Comparison of ENCODE assay signal across 29 mouse cellular contexts in genomic region chr15:101366926-101367325, GRCm38 (mm10). TPM values are rescaled to one million over a fixed set of nuclear protein-coding genes. Genes with fewer than 3 reads are reported as not detected.
DNase-seq lines count a peak whose midpoint lies in the region; ATAC-seq and TF ChIP-seq lines count a peak whose summit lies in the region.
"Had no signal": no experiment of that assay in that cellular context is flagged by ENCODE, and none has a peak within 500 bp of the region (broad histone marks: within the 10 kb centered on the region; RNA-seq: fewer than 3 reads in every experiment).

No protein-coding gene starts in this region.

- H3K4me3 ChIP-seq in heart, embryonic 15.5 days = no peak overlapping the region
- no peak overlapping the region for H3K4me3 ChIP-seq in C2C12 (ENCODE audit: insufficient read depth, poor library complexity, severe bottlenecking)
- peak overlapping the region; percentile 24 for H3K4me3 ChIP-seq in bone marrow, adult 2 months (replicated peaks; ENCODE audit: control insufficient read depth, low read depth, low read length)
- peak overlapping the region; percentile 3; the same call in 1 of the 2 replicates for H3K4me3 ChIP-seq in stomach, embryonic 16.5 days (replicated peaks; ENCODE audit: low read length)
- H3K4me3 ChIP-seq: heart, adult 2 months; kidney, embryonic 15.5 days; liver, embryonic 12.5 days; neural tube, embryonic 13.5 days had no signal

- WGBS in heart, embryonic 15.5 days = 65% methylated on average over 2 of the region's 2 CpGs
- WGBS in bone marrow, adult 2 months = 86% methylated on average over 2 of the region's 2 CpGs
- 57% methylated on average over 2 of the region's 2 CpGs for WGBS in stomach, embryonic 16.5 days

- ATAC-seq in heart, embryonic 15.5 days (replicated peaks; ENCODE audit: insufficient number of reproducible peaks, insufficient read depth, low FRiP score, low read depth) = no peak
- no peak for ATAC-seq in stomach, embryonic 16.5 days (ENCODE audit: insufficient read depth, low FRiP score)
- ATAC-seq: activated CD4-positive, CD25-positive, alpha-beta regulatory T cell, adult 4 months; forebrain, embryonic 14.5 days; hindbrain, embryonic 16.5 days; liver, embryonic 12.5 days; liver, postnatal 0 days; lung, postnatal 0 days; midbrain, embryonic 16.5 days had no signal

- H3K4me2 ChIP-seq in heart, embryonic 15.5 days = no peak overlapping the region
- peak overlapping the region; percentile 19; the same call in 1 of the 2 replicates for H3K4me2 ChIP-seq in stomach, embryonic 16.5 days (ENCODE audit: low read depth, low read length)
- H3K4me2 ChIP-seq: kidney, embryonic 15.5 days; liver, embryonic 12.5 days; midbrain, embryonic 11.5 days; neural tube, embryonic 13.5 days had no signal

- TF ChIP-seq CTCF in C2C12 (IDR thresholded peaks at IDR 0.05; ENCODE audit: control insufficient read depth, insufficient read depth, insufficient read length) = no peak
- no peak for TF ChIP-seq CTCF in bone marrow, adult 2 months (IDR thresholded peaks at IDR 0.05; ENCODE audit: control insufficient read depth, insufficient read depth, low read length)

- TF ChIP-seq POLR2A in bone marrow, adult 2 months (IDR thresholded peaks at IDR 0.05; ENCODE audit: borderline replicate concordance, control insufficient read depth, low read depth, low read length) = no peak

- H3K27me3 ChIP-seq in heart, embryonic 15.5 days = no peaks in the 10 kb centered on the region
- no peaks in the 10 kb centered on the region for H3K27me3 ChIP-seq in C2C12 (ENCODE audit: control insufficient read depth, insufficient read depth, insufficient read length)
- no peaks in the 10 kb centered on the region for H3K27me3 ChIP-seq in stomach, embryonic 16.5 days (ENCODE audit: control insufficient read depth, insufficient read depth, low read length)

- no peaks in the 10 kb centered on the region for H3K79me2 ChIP-seq in C2C12 (ENCODE audit: control insufficient read depth, insufficient read depth)

- no peak for DNase-seq in heart, postnatal 10 days
- DNase-seq in kidney, postnatal 10 days = no peak
- DNase-seq: adrenal gland, adult 2 months; adrenal gland, postnatal 36 days; B cell, adult 2 months; cerebellum, adult 8-10 months; cerebellum, postnatal 25 days; gastrocnemius, postnatal 36 days; heart, adult 2 months; heart, postnatal 14 days; kidney, adult 18-20 months; layer of hippocampus, postnatal 36 days; left cerebral cortex, postnatal 4 days; liver, postnatal 0 days had no signal

- intact Hi-C loops in heart, postnatal 10 days (cut with DNase I) = no loop called here

- H3K4me1 ChIP-seq in heart, embryonic 15.5 days (replicated peaks) = peaks cover 71% of the 10 kb centered on the region
- H3K4me1 ChIP-seq in bone marrow, adult 2 months (ENCODE audit: control insufficient read depth, insufficient read depth, low read length) = peaks cover 10% of the 10 kb centered on the region
- peaks cover 65% of the 10 kb centered on the region for H3K4me1 ChIP-seq in stomach, embryonic 16.5 days (ENCODE audit: control insufficient read depth, insufficient read depth, low read length)
- H3K4me1 ChIP-seq: liver, embryonic 12.5 days had no signal

- no peaks in the 10 kb centered on the region for H3K79me3 ChIP-seq in C2C12 (ENCODE audit: low read depth)

- 0 out of 2 replicates have a peak overlapping the region, but pooled peaks have one; percentile 55 for H3K27ac ChIP-seq in heart, embryonic 15.5 days
- H3K27ac ChIP-seq in bone marrow, adult 2 months (ENCODE audit: control insufficient read depth, insufficient read depth, low read depth, low read length, poor library complexity) = peak overlapping the region; percentile 52
- peak overlapping the region; percentile 87 for H3K27ac ChIP-seq in stomach, embryonic 16.5 days (ENCODE audit: low read length)
- H3K27ac ChIP-seq: heart, adult 2 months; kidney, embryonic 15.5 days; liver, embryonic 12.5 days; neural tube, embryonic 13.5 days had no signal

- H3K9ac ChIP-seq in heart, embryonic 15.5 days = no peak overlapping the region
- H3K9ac ChIP-seq in stomach, embryonic 16.5 days (ENCODE audit: low read length) = peak overlapping the region; percentile 41
- H3K9ac ChIP-seq: kidney, embryonic 15.5 days; liver, embryonic 12.5 days; liver, postnatal 0 days; neural tube, embryonic 13.5 days had no signal

- H3ac ChIP-seq in C2C12 (ENCODE audit: control insufficient read depth, insufficient read length, low read depth) = peak overlapping the region; percentile 14

- no peaks in the 10 kb centered on the region for H3K36me3 ChIP-seq in heart, embryonic 15.5 days
- peaks cover 15% of the 10 kb centered on the region for H3K36me3 ChIP-seq in C2C12 (ENCODE audit: control insufficient read depth, insufficient read depth)
- H3K36me3 ChIP-seq in stomach, embryonic 16.5 days (ENCODE audit: control insufficient read depth, insufficient read depth, low read length) = no peaks in the 10 kb centered on the region
- H3K36me3 ChIP-seq: kidney, embryonic 15.5 days; liver, embryonic 12.5 days; neural tube, embryonic 13.5 days had no signal

- H3K9me3 ChIP-seq in heart, embryonic 15.5 days (replicated peaks) = no peaks in the 10 kb centered on the region
- no peaks in the 10 kb centered on the region for H3K9me3 ChIP-seq in stomach, embryonic 16.5 days (replicated peaks; ENCODE audit: control insufficient read depth, low read length)
- H3K9me3 ChIP-seq: kidney, embryonic 15.5 days; liver, embryonic 12.5 days; neural tube, embryonic 13.5 days had no signal

TF ChIP-seq in C2C12, 6 proteins besides CTCF, POLR2A, EP300 and RAD21:
- TF ChIP-seq MYOD1 (IDR thresholded peaks at IDR 0.05; ENCODE audit: control insufficient read depth, insufficient read length, low read depth) (peak; percentile 41), MYOG (IDR thresholded peaks at IDR 0.05; ENCODE audit: control insufficient read depth, extremely low read depth, insufficient read length) (no peak), MAX (IDR thresholded peaks at IDR 0.05) (no peak), FOSL1 (IDR thresholded peaks at IDR 0.05; ENCODE audit: insufficient read depth, low read length, poor library complexity, severe bottlenecking) (no peak), USF1 (IDR thresholded peaks at IDR 0.05; ENCODE audit: low read depth) (no peak), CEBPB (IDR thresholded peaks at IDR 0.05; ENCODE audit: low read depth) (no peak)

RNA-seq across cellular contexts. Expression of gene Krt80, which starts 3.0 kb away (rescaled TPM):
- polyA plus RNA-seq in heart, embryonic 15.5 days (2015; fragmentation: Nextera tagmentation; extraction: Ambion mirVana) = 7.4 and 8.1 TPM in 2 replicates
- 1 to 10 TPM; 1.7 to 2.2 TPM for total RNA-seq in heart, postnatal 10 days (2021)
- 10.1 TPM for polyA plus RNA-seq in C2C12 (2012; fragmentation: generic; extraction: Trizol)
- 1.3 and 3.5 TPM in 2 replicates for polyA plus RNA-seq in bone marrow, adult 2 months (2011; ENCODE audit: insufficient read depth, insufficient read length, low replicate concordance, missing spikeins)
- polyA plus RNA-seq in stomach, embryonic 16.5 days (2015; fragmentation: Nextera tagmentation; extraction: Ambion mirVana) = 37.4 and 64.5 TPM in 2 replicates
- total RNA-seq: CH12.LX had no signal
- polyA plus RNA-seq: activated CD4-positive, CD25-positive, alpha-beta regulatory T cell, adult 4 months; embryonic facial prominence, embryonic 11.5 days; forebrain, embryonic 14.5 days; midbrain, embryonic 11.5 days had no signal

RNA-seq across cellular contexts. Expression of gene Krt7, which starts 43.9 kb away (rescaled TPM):
- 17.4 and 28.2 TPM in 2 replicates for polyA plus RNA-seq in heart, embryonic 15.5 days (2015; fragmentation: Nextera tagmentation; extraction: Ambion mirVana)
- total RNA-seq in heart, postnatal 10 days (2021) = 1 to 10 TPM; 3.8 to 4.5 TPM
- 0.04 TPM for polyA plus RNA-seq in C2C12 (2012; fragmentation: generic; extraction: Trizol)
- polyA plus RNA-seq in bone marrow, adult 2 months (2011; ENCODE audit: insufficient read depth, insufficient read length, low replicate concordance, missing spikeins) = 1.3 and 4.3 TPM in 2 replicates
- 378 and 523 TPM in 2 replicates for polyA plus RNA-seq in stomach, embryonic 16.5 days (2015; fragmentation: Nextera tagmentation; extraction: Ambion mirVana)
- total RNA-seq: layer of hippocampus, postnatal 36 days had no signal
- polyA plus RNA-seq: activated CD4-positive, CD25-positive, alpha-beta regulatory T cell, adult 4 months had no signal

Comparison
In these comparisons a context has a peak if more than half of its experiments do, and no peak if none do; other contexts are left out.
1. H3K4me3 ChIP-seq: peak in bone marrow, adult 2 months (single experiment) and stomach, embryonic 16.5 days (single experiment); none in heart, embryonic 15.5 days (single experiment) and C2C12 (single experiment).
2. RNA of gene Krt7, which starts 43.9 kb away (polyA plus RNA-seq): 378 to 523 TPM in stomach, embryonic 16.5 days; 17.4 to 28.2 TPM in heart, embryonic 15.5 days, 1.3 to 4.3 TPM in bone marrow, adult 2 months and 0.04 TPM in C2C12 (single experiment); every median in the first group is over 10 times any median in the second.
3. Peak in every context shown above with its lines, with median percentiles within 50 percentile points of each other: H3K27ac ChIP-seq.